Mouse (Mus musculus) adrenal gland, adult (tissue): ENCODE measurements around the gene Mtor.

Source experiments
- DNase-seq, 2 experiments: peaks; one replicate each; pipeline ENCODE4 v3.0.0; 2022 to 2023; ENCODE audit warnings: low spot score in 1 of 2; ENCODE audit not compliant: inconsistent age in 2 of 2

Gene Mtor

DNA sequence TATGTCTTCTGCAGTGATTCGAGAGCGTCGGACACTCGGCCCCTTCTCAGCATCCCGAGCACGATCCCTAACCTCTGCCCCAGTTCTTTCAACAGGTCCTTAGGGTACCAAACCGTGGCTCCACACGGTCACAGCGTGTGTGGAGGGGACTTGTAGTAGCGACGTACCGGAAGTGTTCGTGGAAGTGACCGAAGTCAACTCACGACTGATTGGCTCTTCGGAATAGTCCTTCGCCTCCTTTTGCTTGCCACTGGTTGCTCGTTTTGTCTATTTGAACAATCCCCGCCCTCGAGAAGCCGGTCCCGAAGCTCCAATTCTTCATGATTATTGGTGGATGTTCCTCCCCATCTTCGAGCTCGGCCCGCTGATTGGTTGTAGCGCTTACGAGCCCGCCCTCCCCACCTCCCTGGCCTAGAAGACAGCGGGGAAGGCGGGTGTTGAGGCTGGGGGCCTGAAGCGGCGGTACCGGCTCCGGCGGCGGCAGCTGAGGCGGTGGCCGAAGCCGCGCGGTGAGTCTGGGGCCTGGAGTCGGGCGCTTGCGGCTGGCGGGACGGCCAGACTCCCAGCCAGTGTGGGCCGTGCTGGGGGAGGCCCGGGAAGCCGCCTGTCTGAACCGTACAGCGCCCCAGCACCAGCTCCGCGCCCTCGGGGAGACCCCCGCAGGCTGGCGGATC lies at the start of gene Mtor:
Gene Mtor (plus strand): TSS at position 433 of the 674 bp plus-strand sequence.
- DNase-seq: peak; percentile 96 to 98

DNA sequence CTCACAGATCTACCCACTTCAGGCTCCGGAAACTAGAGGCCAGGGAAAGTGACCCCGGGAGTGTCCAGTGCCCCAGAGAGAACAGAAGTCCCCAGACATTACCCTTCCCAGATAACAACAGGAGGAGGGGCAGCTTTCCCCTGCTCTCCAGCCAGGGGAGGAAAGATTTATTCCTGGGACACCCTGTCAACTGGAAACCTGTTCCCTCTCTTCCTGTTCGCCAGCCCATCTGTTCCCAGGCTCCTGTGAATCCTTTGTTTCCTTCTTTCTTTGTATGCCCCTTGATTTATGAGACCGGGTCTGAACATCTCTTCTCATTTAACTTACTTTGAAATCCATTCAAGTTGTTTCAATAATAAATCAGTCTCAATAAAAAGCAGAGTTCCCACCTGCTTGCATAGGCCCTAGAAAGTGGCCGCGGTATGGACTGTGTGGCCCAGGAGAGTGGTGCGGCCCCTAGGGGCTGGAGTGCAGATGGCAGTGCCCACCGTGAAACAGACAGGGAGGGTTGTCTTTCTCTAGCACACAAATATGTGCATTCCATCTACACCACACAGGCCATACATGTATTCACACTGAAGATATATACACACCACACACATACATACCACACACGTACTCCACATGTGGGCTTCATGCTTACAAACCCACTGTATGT lies 48.8 kb upstream of the Mtor start:
- no peak for DNase-seq

- no peak for DNase-seq
These were observed 45.0 kb upstream of the Mtor start for GRCm38 (mm10) chr4:148403402-148403801.

DNA sequence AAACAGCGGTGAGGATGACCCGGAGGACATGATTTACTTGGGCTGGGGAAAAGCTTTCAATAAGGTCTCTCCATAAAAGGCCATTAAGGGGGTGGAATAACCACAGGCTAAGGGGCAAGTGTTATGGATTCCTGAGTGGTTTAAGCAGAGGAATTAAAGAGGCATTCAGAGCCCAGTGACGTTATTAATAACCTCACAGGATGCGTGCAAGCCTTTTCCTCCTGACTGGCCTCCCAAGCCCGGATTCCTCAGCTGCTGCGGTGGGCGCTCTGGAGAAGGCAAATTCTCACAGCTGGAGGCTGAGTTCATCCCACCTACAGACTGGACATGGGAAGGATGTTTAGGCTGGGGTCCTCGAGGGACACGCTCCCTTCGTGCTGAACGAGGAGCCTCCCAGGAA lies 43.7 kb upstream of the Mtor start:
- no peak for DNase-seq

GRCm38 (mm10) chr4:148405255-148405788 lies 43.1 kb upstream of the Mtor start:
- DNase-seq: peak in 1 of 2 experiments; percentile 13

DNA sequence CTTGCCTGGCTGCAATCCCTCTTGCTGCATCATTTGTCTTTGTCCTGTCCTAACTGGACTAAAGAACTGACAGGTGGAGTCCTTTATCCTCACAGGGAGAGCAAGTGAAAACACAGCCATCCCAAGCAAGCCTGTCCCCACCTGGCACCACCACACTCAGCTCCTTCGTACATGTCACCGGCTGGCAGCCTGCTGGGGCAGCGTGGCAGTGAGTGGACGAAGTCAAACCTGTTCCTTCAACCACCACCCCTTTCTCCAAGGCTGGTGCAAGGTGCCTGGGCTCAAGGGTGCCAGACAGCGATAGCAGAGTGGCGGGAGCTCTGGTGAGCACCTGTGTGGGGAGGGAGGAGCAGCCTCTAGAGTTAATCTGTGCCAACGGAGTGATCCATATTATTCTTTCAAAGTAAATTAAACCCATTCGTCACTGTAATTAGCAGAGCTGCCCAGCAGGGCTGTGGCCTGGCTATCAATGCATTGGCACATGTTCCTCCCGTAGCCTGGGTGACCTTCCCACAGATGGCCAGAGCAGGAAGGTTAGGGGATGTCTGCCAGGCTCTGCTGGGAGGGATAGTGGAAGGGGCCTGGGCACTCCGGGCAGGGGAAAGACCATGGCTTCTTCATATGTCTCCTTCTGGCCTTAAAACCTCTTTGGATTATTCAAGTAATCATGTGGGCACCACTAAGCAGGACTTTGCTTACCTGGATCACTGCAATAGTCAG lies 40.0 kb upstream of the Mtor start:
- DNase-seq: peak in 1 of 2 experiments; percentile 13

DNA sequence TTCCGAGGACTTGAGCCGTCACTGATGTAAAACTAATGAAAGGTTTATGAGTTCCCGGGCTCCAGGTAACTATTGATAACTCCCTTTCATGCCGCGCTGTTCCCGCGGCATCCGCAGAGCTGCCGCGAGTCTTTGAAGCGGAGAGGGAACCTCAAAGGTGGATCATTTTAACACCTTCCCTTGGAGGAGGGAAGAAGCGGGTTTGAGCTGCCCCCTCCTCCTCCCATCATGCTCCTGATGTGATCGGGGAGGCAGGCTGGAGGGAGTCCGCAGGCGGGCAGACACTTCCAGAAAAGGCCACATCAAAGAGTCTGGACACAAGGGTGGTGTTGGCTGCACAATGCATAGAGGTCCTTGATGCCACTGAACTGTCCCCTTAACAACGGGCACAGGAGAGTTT lies 32.8 kb upstream of the Mtor start:
- peak in 1 of 2 experiments; percentile 15 for DNase-seq

- DNase-seq: peak in 1 of 2 experiments; percentile 15
These were observed 31.3 kb upstream of the Mtor start for GRCm38 (mm10) chr4:148417074-148417526.

DNA sequence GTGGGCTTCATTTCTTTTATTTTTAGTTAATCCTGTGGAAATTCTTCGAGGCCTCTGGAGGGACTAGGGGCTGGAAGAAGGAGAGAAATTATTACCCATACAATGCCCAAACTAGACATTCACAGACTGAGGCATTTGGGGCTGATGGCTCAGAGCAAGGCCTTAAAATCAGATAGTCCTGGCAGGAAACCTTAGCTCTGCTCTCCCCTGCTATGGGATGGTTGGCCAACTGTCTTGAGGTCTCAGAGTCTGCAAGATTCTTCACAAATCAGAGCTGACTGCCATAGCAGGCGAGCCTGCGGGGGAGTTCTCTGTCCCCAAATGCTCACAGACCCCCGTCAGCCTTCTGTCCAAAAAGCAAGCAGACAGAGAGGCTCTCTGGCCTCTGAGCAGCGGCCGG lies 30.9 kb upstream of the Mtor start:
- DNase-seq: peak in 1 of 2 experiments; percentile 12

GRCm38 (mm10) chr4:148426950-148427850 lies 21.2 kb upstream of the Mtor start:
- DNase-seq: peak in 1 of 2 experiments; percentile 31

GRCm38 (mm10) chr4:148428544-148428943 lies 19.9 kb upstream of the Mtor start:
- no peak for DNase-seq

DNA sequence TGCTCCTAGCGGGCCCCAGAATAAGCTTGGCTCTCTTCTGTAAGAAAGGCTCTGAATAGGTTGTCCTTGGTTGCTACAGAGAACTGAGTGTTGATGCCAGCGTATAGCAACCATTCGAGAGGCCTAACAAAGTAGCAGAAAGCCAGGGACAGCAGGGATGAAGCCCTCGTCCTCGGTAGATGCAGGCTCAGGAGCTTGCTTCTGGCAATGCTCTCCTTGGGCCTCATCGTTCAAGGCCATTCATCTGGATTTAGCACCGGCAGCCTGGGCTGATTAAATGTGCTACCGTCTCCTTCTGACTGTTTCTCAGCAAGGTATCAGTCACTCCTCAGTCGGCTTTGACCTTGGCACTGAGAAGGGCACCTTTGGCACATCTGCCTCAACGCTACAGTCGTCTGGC lies 19.3 kb upstream of the Mtor start:
- peak; percentile 48 to 67 for DNase-seq

GRCm38 (mm10) chr4:148429686-148430085 lies 18.7 kb upstream of the Mtor start:
- peak; percentile 61 to 86 for DNase-seq

- DNase-seq: no peak
These were observed 17.4 kb upstream of the Mtor start for GRCm38 (mm10) chr4:148430880-148431519.

GRCm38 (mm10) chr4:148432488-148432887 lies 15.9 kb upstream of the Mtor start:
- peak in 1 of 2 experiments; percentile 49 for DNase-seq

- DNase-seq: no peak
These were observed 15.1 kb upstream of the Mtor start for GRCm38 (mm10) chr4:148433336-148433735.

GRCm38 (mm10) chr4:148433813-148434212 lies 14.6 kb upstream of the Mtor start:
- DNase-seq: no peak

DNA sequence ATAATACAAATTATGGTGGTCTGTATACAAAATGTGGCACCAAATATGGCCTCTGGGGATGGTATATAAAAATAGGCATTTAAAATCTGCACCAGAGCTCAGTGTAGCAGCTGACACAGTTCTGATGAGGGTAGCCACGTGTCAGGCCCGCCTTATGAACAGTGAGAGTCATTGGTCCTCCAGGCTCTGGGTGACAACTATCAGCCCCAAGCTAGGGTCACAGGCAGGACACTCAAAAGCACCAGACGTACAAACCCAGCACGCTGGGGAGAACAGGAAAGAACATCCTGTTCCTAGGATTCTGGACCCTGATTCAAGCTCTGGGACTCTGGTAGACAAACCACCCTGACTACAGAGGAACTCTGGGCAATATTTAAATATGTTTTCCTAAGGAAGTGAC lies 13.9 kb upstream of the Mtor start:
- peak; percentile 49 to 64 for DNase-seq

- DNase-seq: peak; percentile 71 to 75
These were observed 13.3 kb upstream of the Mtor start for GRCm38 (mm10) chr4:148435106-148435505.
